Mouse (Mus musculus) heart, embryonic 10.5 days (tissue): ENCODE results near the gene Stradb. TPM values are rescaled to one million over a fixed set of nuclear protein-coding genes. Genes with fewer than 3 reads are reported as not detected.
"Not testable (repeated sequence)": the region's sequence is repeated elsewhere in the genome, so short reads cannot be mapped to it uniquely, and the experiment has no call there.

ENCODE experiments used
- DNase-seq: peaks from one replicate; pipeline ENCODE4 v3.0.0-alpha.2; 2017; ENCODE audit warnings: low spot score
- H3K27ac ChIP-seq: fragments of 300-500 bp; sonication (generic); 2 replicates; pipeline ENCODE4 v1.5.1; 2016; ENCODE audit warnings: mild to moderate bottlenecking
- H3K27me3 ChIP-seq: fragments of 300-500 bp; sonication (generic); 2 replicates; pipeline ENCODE4 v1.6.1; 2016; ENCODE audit warnings: mild to moderate bottlenecking; ENCODE audit not compliant: poor library complexity, insufficient read depth, severe bottlenecking
- H3K36me3 ChIP-seq: fragments of 300-500 bp; sonication (generic); 2 replicates; pipeline ENCODE4 v1.6.1; 2016; ENCODE audit warnings: mild to moderate bottlenecking, moderate library complexity
- H3K4me1 ChIP-seq: fragments of 300-500 bp; sonication (generic); 2 replicates; pipeline ENCODE4 v1.6.1; 2016; ENCODE audit warnings: mild to moderate bottlenecking
- H3K4me3 ChIP-seq: fragments of 300-500 bp; sonication (generic); 2 replicates; pipeline ENCODE4 v1.5.1; 2016; ENCODE audit warnings: mild to moderate bottlenecking, moderate library complexity
- H3K9me3 ChIP-seq: fragments of 300-500 bp; sonication (generic); 2 replicates; pipeline ENCODE4 v1.6.1; 2016; ENCODE audit warnings: mild to moderate bottlenecking, moderate library complexity
- WGBS: fragments of 180-500 bp; shearing (Covaris S2); methylation state at CpG from one replicate; pipeline ENCODE4 v1.1.7; 2016; 5-methylcytosine and 5-hydroxymethylcytosine counted together
- polyA plus RNA-seq: library from polyadenylated mRNA; unstranded; fragments of >200 nt; fragmentation: Nextera tagmentation; extraction: Ambion mirVana; gene quantifications from 2 replicates; pipeline ENCODE4 v1.2.1, GENCODE M21; 2016

Stradb gene
- polyA plus RNA-seq, 1 experiment from 2014 or later = 23.8 TPM

- Histone ChIP-seq H3K9me3 (no peaks in the 10 kb centered on the region), H3K4me1 (peaks cover 78% of the 10 kb centered on the region), H3K27ac (peak overlapping the region; percentile 83), H3K4me3 (no peak overlapping the region), H3K36me3 (no peaks in the 10 kb centered on the region), H3K27me3 (no peaks in the 10 kb centered on the region)
- WGBS = 47% methylated on average over 4 of the region's 4 CpGs
- DNase-seq = peak; percentile 31
These were observed 20.3 kb upstream of the Stradb start for GRCm38 (mm10) chr1:58952997-58953396.

DNA sequence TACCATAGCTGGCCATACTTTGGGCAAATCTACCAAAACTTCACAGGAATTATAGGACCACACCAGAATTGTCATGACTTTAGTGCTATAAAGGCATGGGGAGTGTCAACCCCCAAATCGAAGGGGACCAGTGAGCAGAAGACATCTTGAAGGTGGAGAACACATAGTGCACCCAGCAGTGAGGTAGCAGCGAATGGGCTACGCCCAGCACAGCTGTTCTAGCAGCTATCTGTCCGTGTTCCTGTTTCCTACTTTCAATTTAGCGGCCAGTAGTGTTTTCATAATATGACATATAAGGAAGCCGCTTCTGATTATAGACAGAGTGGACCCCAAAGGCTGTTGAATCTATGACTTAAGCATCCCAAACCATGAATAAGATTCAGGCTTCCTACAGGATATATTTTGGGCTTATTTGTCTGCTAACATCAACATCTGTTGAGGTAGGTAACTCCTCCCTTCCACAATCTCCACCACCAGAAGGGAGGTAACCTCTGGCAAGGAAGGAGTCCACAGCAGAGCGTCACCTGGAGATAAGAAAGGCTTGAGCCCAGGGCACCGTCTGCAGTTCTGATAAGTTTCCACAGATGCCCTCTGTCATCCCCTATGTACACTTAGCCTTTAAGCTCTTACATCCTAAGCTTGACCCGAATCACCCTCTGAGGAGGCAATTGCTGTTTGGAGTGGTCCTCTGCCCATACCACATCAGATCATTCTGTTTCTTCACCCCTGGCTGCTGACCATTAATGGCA lies 19.5 kb upstream of the Stradb start:
- no peaks in the 10 kb centered on the region for H3K27me3 ChIP-seq
- no peak overlapping the region for H3K4me3 ChIP-seq
- WGBS = 64% methylated on average over 9 of the region's 9 CpGs
- peaks cover 87% of the 10 kb centered on the region for H3K4me1 ChIP-seq
- no peaks in the 10 kb centered on the region for H3K36me3 ChIP-seq
- peak; percentile 83 for DNase-seq
- no peaks in the 10 kb centered on the region for H3K9me3 ChIP-seq
- peak overlapping the region; percentile 72; the same call in 1 of the 2 replicates for H3K27ac ChIP-seq

DNA sequence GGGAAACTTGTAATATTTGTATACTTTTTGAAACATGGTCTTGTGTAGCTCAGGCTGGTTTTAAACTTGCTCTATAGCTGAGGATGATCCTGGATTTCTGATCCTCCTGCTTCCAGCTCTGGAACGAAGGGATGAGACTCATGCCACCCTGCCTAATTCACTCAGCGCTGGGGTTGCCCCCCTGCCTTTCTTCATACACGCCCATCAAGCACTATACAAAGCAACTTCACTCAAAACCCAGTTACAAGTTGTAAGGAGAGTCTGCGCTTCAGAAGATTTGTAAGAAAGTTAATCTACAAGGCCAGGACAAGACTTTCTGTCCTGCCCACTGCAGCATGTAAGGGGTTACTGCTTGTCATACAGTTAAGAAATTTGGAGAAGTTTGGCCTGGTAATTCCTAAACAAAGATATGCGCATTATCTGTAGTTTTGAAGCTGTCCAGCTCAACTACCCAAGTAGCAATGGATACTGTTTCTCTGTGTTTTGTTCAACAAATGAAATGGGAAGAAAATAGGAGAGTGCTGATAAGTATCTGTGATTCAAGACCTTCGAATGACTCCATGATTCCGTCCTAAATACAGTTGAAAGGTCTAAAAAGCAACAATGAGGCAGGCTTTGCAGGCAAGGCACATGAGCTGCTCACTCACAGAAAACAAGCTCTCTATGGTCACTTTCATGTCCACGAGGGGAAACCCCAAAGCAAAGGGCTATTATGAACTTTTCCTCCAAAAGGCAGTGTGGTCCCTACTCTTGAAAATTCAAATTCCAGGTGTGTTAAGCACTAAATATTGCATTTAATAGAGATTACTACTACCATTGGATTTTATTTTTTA lies 18.5 kb upstream of the Stradb start:
- H3K36me3 ChIP-seq = no peaks in the 10 kb centered on the region
- peak overlapping the region; percentile 72; the same call in 1 of the 2 replicates for H3K27ac ChIP-seq
- DNase-seq = peak; percentile 56
- peaks cover 90% of the 10 kb centered on the region for H3K4me1 ChIP-seq
- no peaks in the 10 kb centered on the region for H3K27me3 ChIP-seq
- H3K4me3 ChIP-seq = no peak overlapping the region
- WGBS = 75% methylated on average over 8 of the region's 8 CpGs
- H3K9me3 ChIP-seq = no peaks in the 10 kb centered on the region

DNA sequence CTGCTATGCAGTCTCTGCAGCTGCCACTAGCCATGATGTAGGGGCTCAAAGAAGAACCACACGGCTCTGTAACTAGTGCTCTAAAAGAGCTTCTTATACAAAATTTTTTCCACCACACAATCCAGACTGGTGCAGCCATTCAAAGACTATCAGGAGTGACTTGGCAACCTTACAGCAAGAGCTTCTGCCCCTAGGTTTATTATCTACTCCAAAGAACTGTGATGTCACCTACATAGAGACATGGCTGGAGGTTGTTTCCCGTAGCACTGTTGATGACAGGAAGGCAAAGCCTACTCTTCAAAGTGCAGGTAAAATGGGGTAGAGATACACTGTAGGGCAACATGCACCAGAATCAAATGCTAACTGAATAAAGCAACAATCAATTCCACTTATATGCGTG lies 17.6 kb upstream of the Stradb start:
- H3K27ac ChIP-seq = no peak overlapping the region; the same call in 1 of the 2 replicates
- no peaks in the 10 kb centered on the region for H3K36me3 ChIP-seq
- no peaks in the 10 kb centered on the region for H3K27me3 ChIP-seq
- no peak overlapping the region for H3K4me3 ChIP-seq
- H3K9me3 ChIP-seq = no peaks in the 10 kb centered on the region
- WGBS = 70% methylated on average over 3 of the region's 3 CpGs
- peak; percentile 58 for DNase-seq
- H3K4me1 ChIP-seq = peaks cover 86% of the 10 kb centered on the region

GRCm38 (mm10) chr1:58956229-58956628 lies 17.1 kb upstream of the Stradb start:
- Histone ChIP-seq H3K4me3 (no peak overlapping the region), H3K27me3 (no peaks in the 10 kb centered on the region), H3K36me3 (no peaks in the 10 kb centered on the region), H3K27ac (no peak overlapping the region), H3K9me3 (no peaks in the 10 kb centered on the region), H3K4me1 (peaks cover 86% of the 10 kb centered on the region)
- 78% methylated on average over 9 of the region's 9 CpGs for WGBS
- peak; percentile 74 for DNase-seq

DNA sequence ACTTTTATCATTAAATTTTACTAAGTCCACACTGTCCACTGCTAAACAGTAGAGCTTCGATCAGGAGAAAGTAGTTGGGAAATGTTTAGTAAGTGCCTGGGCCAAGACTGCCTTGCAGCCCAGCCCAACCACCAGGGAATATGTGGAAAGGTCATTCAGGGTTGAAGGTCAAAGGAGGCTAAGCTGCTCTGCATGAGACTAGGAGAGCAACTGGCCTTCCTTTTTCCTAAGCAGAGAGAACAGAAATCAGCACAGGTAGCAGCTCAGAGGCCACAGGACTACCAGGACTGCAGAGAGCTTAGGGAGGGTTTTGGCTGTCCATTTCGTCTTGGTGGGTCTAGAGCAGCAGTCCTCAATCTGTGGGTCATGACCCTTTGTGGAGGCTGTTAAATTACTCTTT lies 15.4 kb upstream of the Stradb start:
- Histone ChIP-seq H3K4me3 (no peak overlapping the region), H3K4me1 (peaks cover 86% of the 10 kb centered on the region), H3K27me3 (no peaks in the 10 kb centered on the region), H3K9me3 (no peaks in the 10 kb centered on the region), H3K27ac (peak overlapping the region; percentile 67; the same call in 1 of the 2 replicates), H3K36me3 (no peaks in the 10 kb centered on the region)
- WGBS = 40% methylated on average over 2 of the region's 2 CpGs
- DNase-seq = peak; percentile 67

DNA sequence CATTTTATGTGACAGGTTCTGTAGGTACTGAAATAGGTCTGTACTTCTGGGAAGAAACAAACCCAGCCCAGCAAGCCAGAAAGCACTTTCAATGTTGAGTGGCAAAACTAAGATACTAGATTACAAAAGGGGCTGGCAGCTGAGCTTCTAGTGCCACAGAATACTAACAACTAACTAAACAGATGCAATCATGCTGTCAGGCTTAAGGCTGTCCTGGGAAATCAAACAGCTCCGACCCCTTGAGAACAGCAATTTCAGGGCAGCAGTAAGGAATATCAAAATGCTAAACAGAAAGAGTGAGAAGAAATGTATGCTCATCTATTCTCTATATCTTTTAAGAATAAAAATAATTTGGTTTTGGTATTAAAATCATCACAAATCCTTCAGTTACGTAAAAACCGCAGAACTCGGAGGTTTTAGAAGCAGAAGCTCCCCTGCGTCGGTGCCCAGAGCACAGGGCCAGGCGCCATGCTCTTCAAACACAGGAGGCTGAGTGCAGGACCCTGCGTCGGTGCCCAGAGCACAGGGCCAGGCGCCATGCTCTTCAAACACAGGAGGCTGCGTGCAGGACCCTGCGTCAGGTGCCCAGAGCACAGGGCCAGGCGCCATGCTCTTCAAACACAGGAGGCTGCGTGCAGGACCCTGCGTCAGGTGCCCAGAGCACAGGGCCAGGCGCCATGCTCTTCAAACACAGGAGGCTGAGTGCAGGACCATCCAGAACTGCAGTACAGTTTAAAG lies 14.4 kb upstream of the Stradb start:
- DNase-seq, H3K27me3 ChIP-seq, H3K4me3 ChIP-seq, H3K9me3 ChIP-seq, H3K36me3 ChIP-seq: not testable (repeated sequence)
- WGBS = 84% methylated on average over 16 of the region's 16 CpGs
- Histone ChIP-seq H3K4me1 (peaks cover 78% of the 10 kb centered on the region), H3K27ac (peak overlapping the region; percentile 67; the same call in 1 of the 2 replicates)

GRCm38 (mm10) chr1:58959682-58960081 lies 13.6 kb upstream of the Stradb start:
- Histone ChIP-seq H3K4me1 (peaks cover 70% of the 10 kb centered on the region), H3K27ac (no peak overlapping the region; the same call in 1 of the 2 replicates), H3K27me3 (no peaks in the 10 kb centered on the region), H3K36me3 (no peaks in the 10 kb centered on the region), H3K4me3 (no peak overlapping the region), H3K9me3 (no peaks in the 10 kb centered on the region)
- 84% methylated on average over 2 of the region's 2 CpGs for WGBS
- no peak for DNase-seq

- peak overlapping the region; percentile 72; the same call in 1 of the 2 replicates for H3K27ac ChIP-seq
- peaks cover 56% of the 10 kb centered on the region for H3K4me1 ChIP-seq
- 60% methylated on average over 12 of the region's 12 CpGs for WGBS
- no peak overlapping the region for H3K4me3 ChIP-seq
- no peak for DNase-seq
- H3K36me3 ChIP-seq = no peaks in the 10 kb centered on the region
- H3K9me3 ChIP-seq = no peaks in the 10 kb centered on the region
- H3K27me3 ChIP-seq = no peaks in the 10 kb centered on the region
These were observed 12.0 kb upstream of the Stradb start for GRCm38 (mm10) chr1:58961152-58961893.

DNA sequence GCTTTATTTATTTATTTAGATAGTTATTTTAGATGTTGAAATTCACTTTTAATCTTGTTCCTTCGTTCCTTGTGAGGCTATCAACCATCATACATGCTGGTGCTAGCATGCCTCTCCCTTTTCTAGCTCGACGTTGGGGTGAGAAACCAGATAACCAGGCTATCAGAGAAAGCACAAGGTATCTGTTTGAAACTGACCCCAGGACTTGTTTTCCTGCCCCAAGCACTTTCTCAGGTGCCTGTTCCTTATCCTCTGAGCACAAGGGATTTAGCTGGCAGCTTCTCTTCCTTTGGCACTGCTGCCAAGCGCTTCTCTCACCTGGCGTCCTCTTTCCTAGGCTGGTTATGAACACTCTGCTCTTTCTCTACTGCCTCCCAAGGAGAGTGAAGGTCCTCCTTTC lies 10.9 kb upstream of the Stradb start:
- 57% methylated on average over 5 of the region's 5 CpGs for WGBS
- Histone ChIP-seq H3K9me3 (no peaks in the 10 kb centered on the region), H3K36me3 (no peaks in the 10 kb centered on the region), H3K4me1 (peaks cover 56% of the 10 kb centered on the region), H3K27me3 (no peaks in the 10 kb centered on the region), H3K27ac (peak overlapping the region; percentile 72; the same call in 1 of the 2 replicates), H3K4me3 (no peak overlapping the region)
- no peak for DNase-seq

DNA sequence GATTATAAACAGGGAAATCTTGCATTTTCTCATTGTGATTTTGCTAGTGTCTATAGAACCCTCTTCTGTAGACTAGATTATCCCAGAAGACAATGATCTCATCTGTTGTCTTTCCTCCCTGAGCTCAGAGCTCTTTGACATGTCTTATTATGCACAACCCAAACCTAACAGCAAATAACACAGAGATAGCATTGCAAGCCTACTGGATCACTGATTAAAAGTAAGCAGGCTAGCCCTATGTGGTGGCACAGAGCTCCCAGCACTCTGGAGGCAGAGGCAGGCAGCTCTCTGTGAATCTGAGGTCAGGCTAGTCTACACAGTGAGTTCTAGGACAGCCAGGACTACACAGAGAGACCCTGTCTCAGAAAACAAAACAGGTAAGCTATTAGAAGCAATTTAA lies 10.5 kb upstream of the Stradb start:
- peak overlapping the region; percentile 72; the same call in 1 of the 2 replicates for H3K27ac ChIP-seq
- no peaks in the 10 kb centered on the region for H3K36me3 ChIP-seq
- H3K4me1 ChIP-seq = peaks cover 52% of the 10 kb centered on the region
- no peak for DNase-seq
- no peak overlapping the region for H3K4me3 ChIP-seq
- H3K27me3 ChIP-seq = no peaks in the 10 kb centered on the region
- H3K9me3 ChIP-seq = no peaks in the 10 kb centered on the region

- no peak for DNase-seq
- WGBS = 42% methylated on average over 4 of the region's 4 CpGs
- Histone ChIP-seq H3K36me3 (no peaks in the 10 kb centered on the region), H3K4me1 (peaks cover 48% of the 10 kb centered on the region), H3K9me3 (no peaks in the 10 kb centered on the region), H3K27ac (no peak overlapping the region), H3K4me3 (no peak overlapping the region), H3K27me3 (no peaks in the 10 kb centered on the region)
These were observed 5.8 kb upstream of the Stradb start for GRCm38 (mm10) chr1:58967534-58967933.
